Mouse (Mus musculus): ENCODE data around the gene Grik2. TPM values are rescaled to one million over a fixed set of nuclear protein-coding genes. Genes with fewer than 3 reads are reported as not detected.
"Not testable (repeated sequence)": the region's sequence is repeated elsewhere in the genome, so short reads cannot be mapped to it uniquely, and the experiment has no call there.

Grik2 gene
- total RNA-seq, 2 experiments from 2014 or later: 61.0 to 66.1 TPM

DNA sequence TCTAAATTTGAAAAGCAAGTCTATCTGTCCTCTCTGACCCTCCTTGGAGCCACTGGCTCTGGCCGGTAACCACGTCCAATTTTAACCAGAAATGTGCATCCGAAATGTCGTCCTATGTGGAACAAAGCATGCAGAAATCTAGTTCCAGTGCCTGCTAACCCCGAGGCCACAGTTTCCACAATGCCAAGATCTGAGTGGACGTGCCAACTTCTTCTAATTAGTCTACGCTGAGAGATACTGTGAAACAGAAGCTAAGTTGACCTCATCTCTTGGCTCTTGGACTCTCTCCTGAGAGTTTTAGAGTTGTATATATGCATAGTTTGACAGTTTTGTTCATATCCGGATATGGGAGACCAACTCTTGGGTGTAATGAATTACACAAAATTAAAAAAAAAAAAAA, 84.1 kb downstream of the Grik2 start:
- no peak for DNase-seq (ENCODE audit: low spot score in 2 of 2)

DNA sequence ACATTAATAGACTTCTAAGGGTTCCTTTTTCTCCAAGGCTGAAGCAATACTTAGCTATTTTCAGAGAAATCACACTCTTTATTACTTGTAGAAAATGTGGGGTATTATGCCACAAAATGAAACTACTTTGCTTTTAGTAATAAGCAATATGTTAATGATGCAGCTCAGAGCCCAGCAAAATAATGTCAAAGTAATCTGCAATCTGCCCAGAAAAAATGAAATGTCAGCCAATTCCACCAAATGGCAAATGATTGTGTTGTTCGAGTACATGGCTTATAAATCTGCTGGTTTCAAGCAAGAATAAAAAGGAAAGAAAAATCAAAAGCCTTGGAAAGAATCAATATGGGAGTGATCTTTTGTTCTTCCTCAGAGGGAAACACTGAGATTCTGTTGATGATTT, 136.2 kb downstream of the Grik2 start:
- no peak for DNase-seq (ENCODE audit: low spot score in 2 of 2)

DNA sequence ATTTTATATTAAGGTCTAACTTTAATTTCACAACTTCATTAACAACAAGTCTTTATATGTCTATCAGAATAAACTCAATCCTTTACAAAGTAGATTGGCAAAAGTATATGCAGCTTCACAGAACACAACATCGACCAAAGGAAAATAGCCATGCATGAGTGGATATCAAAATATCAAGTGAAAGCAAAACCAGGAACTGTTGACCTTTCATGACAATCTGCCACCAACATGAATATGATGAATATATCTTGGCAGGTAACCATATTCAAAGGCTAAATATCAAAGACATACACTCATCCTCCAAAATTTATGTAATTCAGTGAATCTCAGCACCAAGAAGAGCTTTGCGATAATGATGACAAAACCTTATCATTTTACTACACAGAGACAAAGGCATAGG, 141.4 kb downstream of the Grik2 start:
- DNase-seq (ENCODE audit: low spot score in 2 of 2): no peak

DNA sequence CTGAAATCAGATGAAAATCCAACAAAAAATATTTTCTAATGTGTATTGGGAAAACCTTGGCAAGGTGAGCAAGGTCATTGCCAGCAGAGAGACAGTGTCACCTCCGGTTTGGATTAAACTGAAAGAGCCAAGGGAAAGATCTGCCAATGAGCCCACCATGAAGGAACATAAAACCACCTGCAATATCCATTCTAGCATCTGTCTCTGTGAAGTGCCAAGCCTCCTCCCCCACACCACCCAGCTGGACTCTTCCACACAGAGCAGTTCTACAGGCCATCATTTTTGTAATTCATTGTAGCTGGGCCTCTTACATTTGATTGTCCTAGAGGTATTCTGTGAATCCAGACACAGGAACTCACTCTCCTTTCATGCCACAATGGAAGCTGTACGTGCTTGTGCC, 148.7 kb downstream of the Grik2 start:
- no peak for DNase-seq (ENCODE audit: low spot score in 2 of 2)

DNA sequence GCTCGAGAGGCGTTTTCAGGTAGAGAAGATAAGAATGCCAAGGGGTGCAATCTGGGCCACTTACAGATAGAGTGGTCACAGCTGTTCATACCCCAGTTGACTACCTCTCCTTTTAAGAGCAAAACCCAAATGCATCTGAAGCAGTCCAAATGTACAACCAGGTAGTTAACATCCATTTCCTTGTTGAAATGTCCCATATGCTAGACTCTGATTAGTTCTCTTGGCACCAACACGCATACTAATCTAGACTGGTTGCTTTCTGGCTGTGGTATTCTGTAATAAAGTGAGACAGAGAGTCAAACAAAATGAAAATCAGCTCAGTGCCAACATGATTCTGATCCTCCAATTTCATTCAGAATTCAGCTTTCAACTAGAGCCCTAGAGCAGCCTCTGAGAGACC, 164.6 kb downstream of the Grik2 start:
- no peak for DNase-seq (ENCODE audit: low spot score in 2 of 2)

DNA sequence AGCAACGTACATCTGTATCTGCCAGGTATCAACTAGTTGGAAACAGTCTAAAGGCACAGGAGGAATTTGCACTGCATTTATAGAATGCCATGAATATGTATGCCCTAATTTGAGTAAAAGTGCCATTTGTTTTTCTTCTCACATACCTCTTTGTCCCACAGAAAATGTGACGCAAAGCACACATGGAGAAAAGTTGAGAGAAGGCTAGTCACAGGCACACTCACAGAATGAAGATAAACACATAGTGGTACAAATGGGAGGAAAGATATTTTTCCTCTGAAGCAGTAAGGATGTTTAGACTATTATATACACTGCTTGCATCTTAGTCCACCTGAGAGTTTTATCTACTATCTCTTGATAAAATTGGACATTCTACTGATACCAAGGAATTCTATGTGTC, 190.9 kb downstream of the Grik2 start:
- no peak for DNase-seq (ENCODE audit: low spot score in 2 of 2)

DNA sequence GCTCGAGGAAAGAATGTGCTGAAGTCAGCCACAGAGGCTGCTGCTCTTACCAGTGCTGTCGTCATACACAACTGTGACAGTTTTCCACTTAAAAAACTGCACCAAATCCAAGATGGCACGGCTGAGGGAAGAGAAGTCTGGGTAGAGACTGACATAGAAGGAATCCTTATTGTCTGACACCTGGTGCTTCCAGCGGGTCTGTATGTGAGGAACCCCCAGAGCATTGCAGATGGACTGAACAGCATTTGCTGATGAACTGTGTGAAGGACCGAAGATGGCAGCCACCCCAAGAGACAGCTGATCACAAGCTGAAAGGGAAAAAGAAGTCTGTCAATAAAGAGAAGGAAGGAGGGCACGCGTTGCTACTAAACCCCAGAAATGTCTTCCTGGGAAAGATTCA, 215.1 kb downstream of the Grik2 start:
- DNase-seq (ENCODE audit: low spot score in 2 of 2): no peak

DNA sequence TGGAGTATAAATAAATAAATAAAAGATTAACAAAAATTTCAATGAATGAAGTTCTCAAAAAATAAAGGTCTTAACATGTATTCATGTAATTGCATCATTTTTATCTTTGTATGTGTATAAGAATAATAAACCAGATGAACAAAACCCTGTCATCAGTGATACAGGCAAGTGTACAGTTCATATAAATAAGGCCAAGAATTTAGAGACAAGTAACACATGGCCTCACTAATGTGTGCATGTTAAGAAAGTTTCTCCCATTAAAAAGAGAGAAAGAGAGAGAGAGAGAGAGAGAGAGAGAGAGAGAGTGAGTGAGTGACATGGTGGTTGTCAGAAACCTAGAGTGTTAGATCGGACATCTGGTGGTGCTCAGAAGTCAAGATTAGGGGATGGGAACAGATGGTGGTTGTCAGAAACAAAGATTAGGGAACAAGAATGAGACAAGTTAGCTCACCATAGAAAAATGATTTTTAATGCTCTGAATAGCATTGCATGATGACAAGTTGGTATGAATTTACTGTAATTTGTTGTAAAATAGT, 228.6 kb downstream of the Grik2 start:
- no peak for DNase-seq (ENCODE audit: low spot score in 2 of 2)

DNA sequence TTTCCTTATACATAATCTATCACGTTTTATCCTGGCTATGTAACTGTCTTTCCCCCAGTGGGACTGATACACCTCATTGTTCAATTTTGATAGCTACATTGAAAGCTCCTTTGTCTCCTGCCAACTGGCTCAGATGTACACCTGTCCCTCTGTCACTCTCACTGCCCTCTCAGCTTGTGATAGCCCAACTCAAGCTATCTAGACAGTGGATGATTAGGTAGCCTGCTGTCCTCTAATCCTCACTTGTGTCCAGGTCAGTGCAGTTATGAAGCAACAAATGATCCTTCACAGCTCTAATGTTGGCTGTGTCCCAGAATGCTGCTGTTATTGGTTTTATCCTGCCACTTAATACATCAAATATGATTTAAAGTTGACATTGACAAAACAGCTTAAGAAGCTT, 246.3 kb downstream of the Grik2 start:
- no peak for DNase-seq (ENCODE audit: low spot score in 2 of 2)

DNA sequence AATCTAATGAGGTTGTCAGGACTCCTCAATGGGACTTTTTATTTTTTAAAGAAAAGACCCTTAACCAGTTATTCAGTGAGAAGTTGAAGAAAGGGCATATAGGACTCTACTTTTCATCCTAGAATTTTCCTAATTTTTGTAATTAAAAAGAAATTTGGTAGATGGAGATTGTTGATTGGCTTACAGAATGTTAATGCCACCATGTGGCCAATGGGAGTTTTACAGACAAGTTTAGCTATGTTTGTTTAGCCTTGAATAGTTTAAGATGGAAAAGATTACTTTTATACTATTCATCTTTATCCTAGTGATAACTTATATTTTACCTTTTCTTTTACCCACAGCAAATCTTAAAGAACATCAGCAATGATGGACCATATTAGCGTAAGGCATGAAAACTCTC, 268.8 kb downstream of the Grik2 start:
- DNase-seq (ENCODE audit: low spot score in 2 of 2): no peak

DNA sequence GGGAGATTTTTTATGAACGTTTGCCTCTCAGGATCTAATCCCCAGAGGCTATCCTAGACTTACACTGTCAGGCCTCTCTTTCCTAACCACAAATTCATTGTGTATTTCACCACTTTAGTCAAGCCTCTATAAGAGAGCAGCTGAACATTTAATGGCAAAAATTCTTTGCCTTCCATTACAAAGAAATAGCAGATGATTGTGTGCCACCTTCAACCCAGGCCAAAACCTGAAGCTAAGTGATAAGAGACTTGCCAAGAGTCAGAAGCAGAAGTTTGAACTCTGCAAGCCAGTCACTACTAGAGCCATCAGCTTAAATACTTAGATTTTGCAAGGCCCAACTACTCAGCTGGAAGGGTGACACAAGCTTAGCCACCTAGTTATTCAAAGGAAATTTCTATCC, 287.9 kb downstream of the Grik2 start:
- no peak for DNase-seq (ENCODE audit: low spot score in 2 of 2)

DNA sequence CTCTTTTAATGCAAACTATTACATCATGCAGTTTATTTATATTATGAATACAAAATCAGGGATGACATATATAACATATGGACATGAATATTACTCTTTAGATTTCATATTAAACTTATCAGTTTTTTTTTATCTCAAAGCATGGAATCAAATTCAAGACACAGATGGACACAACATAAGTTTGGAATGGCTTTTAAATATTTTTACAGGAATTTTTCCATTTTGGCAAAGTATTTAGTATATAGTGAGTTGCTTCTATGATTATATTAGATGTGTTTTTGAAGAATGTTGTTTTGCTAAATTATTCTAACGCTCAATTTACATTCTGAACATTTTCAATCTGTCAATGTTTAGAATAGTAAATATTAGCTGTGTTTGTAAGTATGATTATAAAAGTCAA, 291.3 kb downstream of the Grik2 start:
- no peak for DNase-seq (ENCODE audit: low spot score in 2 of 2)

DNA sequence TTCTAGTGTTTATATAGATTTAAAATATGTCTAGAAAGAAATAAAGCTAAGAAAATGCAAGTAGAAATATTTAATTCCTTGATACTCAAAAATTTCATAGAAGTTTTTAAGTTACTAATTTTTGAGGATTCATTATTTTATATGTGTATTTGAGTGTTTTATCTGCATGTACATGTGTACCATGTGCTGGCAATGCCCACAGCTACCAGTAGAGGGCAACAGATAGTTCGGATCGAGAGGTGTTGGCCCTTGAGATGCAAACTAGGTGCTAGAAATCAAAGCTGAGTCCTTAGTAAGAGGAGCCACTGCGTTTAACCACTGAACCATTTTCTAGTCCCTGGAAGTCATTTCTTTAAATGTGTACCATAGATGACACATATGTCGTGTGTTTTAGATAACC, 307.1 kb downstream of the Grik2 start:
- no peak for DNase-seq (ENCODE audit: low spot score in 2 of 2)

DNA sequence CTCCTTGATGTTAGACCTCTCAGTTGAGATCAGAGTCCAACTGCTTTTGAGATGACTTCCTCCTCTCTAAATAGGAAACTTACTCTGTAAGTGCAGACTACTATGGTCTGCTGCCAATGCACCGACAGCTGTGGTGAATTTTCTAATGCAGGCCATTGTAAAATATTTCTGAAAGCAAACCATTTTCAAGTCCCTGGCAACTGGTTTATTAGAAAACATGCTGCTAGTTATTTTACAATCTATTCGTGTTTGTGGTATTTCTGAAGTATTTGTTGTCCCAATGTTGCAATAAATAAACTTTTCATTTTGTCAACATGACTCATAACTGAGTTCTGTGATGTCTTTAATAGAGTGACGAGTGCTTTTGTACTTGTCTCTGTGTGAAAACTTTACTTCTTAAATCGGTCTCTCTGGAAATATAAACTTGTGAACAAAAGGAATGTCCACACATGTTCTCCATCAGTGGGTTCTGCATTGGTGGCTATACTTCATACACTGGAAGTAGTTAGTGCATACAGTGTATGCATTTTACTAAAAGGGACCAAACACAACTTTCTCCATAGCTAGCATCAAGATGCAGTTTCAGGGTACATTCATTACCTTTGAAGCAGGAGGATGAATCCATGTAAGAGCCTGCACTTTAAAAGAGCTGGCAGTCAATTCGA, 308.3 kb downstream of the Grik2 start:
- DNase-seq (ENCODE audit: low spot score in 2 of 2): no peak

DNA sequence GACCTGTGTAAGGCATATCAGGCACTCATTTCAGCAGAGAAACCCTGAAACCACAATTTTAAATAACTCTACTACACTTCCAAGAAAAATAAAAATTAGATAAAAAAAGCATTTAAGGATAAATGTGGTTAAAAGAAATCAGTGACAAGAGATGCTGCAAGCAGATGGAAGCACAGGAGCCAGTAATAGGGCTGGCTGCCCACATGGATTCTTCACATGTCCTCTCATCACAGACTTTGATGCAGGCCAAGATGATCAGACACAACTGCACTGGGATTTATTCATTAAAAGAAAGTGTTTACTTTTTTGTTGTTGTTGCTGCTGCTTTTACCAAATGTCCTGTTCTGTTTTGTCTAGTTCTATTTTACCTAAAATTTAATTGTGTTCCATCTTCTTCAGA, 315.0 kb downstream of the Grik2 start:
- DNase-seq (ENCODE audit: low spot score in 2 of 2): no peak

DNA sequence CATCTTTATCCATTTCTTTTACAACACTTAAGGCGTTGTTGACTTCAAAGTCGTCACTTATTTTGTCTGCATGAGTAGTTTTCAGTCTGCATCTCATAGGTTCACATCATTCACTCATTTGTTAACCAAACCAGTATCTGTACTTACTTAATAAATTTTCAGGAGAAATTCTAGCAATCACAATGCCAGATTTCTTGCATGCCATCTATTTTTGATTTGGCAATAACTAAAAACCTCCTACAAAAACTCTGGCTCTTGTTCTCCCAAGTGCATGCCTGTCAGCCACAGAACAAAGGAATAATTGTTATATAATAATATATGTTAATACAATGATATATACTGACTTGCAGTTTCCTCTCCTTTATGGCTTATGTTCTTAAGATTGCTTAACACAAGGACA, 331.8 kb downstream of the Grik2 start:
- no peak for DNase-seq (ENCODE audit: low spot score in 2 of 2)

DNA sequence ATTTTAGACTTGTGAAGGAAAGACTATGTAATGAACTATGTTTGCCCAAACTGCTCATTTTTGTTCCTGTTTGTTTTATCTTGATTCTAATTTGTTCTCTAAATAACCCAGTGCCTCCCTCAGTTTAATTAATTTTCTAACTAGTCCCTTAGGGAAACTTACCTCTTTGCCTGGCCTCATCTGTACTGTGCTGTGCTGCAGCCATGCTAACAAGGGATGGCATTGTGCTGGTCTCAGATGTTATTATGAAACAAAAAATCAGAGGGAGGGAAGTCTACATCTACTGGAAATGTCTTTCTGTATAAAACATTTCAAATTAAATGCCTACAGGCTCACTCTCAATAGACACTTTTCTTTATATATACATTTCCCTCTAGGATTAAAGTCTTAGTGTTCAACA, 335.0 kb downstream of the Grik2 start:
- no peak for DNase-seq (ENCODE audit: low spot score in 2 of 2)

DNA sequence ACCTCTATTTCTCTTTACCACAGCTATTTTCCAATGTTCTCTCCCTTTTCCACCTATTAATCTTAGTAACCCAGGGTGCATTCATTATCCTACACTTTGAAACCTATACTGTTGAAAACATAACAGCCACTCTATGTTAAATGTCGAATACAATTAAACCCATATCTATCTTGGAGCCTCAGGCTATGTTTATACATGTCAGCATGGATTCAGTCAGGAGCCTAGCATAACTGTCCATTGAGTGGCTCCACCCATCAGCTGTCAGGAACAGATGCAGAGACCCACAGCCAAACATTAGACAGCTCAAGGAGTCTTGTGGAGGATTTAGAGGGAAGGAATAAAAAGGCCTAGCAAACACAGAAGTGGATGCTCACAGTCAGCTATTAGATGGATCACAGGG, 347.2 kb downstream of the Grik2 start:
- no peak for DNase-seq (ENCODE audit: low spot score in 2 of 2)

DNA sequence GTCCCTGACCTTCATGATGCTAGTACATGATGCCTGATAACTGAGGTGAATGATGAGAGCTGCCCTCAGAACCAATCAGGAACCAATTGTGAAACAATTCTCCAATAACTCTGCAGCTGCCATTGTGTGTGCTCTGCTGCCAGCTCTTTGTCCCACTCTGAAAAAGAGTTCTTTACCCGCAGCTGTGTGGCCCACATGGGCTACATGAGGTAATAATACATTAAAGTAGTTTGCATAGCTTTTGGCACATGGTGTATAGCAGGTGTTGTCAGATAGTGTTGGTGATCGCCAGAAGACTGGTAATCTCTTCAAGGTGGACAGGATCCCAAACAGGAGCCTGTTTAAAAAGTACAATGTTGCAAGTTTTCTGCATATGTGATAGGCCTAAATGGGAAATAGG, 351.5 kb downstream of the Grik2 start:
- no peak for DNase-seq (ENCODE audit: low spot score in 2 of 2)

DNA sequence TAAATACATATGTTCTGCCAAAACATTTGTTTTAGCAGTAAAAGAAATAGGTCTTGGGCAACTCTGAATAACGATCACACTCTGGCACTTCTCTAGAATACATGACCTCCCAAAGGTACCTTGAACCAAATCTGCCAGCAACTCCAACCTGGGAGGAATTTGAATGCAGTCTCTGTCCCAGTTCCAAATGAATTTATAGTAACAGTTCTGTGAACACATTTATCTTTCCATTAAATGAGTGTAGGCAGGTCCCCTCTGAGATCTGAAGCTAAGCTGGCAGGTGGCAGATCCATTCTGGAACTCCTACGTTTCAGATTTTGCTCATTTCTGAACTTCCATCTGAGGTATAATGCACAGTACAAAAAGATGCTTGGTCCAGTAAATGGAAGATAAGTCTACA, 352.3 kb downstream of the Grik2 start:
- peak in 1 of 2 experiments; percentile 15 for DNase-seq (ENCODE audit: low spot score in 2 of 2)

DNA sequence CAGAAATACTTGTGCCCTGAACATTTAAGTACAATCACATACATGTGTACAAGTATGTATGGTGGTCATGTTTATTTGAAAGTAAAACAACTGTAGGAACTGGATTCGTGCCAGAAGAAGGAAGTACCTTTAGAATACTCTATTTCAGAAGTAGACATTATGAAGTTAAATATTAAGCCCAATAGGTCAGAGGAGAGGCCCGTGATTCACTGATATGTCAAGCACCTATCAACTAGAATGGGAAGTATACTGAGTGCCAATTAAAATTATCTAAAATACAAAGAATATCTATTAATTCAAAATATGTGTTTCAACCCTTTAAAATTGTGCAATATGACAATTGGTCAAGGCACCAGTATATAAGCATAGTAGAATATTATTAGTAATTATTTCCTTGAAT, 355.7 kb downstream of the Grik2 start:
- no peak for DNase-seq (ENCODE audit: low spot score in 2 of 2)

DNA sequence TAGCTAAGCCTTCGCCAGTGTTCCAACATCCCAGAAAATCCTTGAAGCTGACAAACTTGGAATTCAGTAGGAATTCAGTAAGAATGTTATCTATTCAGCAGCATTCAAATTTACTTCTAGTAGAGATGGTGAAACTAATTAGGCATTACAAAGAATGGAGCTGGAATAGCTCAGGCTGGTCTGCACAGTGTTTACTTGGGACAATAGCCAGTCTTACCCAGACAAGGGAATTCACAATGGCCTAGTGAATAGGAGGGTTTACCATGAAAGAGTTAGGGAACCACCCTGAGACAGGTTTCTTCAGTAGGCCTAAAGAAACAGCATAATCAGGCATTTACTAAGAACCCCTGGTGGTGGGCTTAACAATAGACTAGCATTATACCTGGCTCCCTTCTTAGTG, 371.4 kb downstream of the Grik2 start:
- not testable (repeated sequence) for DNase-seq (ENCODE audit: low spot score in 2 of 2)

DNA sequence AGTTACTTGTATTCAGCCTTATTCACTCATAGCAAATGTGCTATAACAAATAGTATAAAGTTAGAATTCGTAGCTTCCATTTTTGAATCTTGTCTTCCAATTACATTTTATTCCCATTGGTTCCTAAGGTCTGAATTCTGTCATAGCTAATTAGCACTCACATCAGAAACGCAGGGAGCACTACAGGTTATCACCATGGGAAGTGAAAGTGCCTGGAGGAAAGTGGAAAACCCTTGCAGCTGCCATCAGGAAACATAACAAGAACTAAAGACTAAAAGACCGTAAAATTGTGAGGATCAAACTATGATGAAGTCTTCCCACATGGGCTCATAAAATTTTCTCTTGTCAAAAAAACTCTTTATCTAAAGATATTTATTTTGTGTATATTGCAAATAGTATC, 405.6 kb downstream of the Grik2 start:
- no peak for DNase-seq (ENCODE audit: low spot score in 2 of 2)

DNA sequence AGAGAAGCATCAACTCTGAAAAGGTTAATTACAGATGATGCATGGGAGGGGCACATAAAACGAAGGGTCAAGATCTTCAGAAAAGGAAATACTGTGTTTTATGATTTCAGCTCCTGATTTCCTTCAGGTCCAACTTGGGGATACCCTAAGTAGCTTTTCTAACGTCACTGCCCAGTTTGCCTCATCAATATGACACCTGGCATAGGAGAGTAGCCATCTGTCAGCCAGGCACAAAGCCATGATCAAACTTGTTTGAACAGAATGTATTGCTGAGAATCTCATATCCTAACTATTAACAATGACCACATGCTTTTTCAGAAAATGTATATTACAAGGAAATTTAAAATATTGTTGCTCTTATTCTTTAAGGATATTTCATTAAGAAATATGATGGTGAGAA, 406.7 kb downstream of the Grik2 start:
- no peak for DNase-seq (ENCODE audit: low spot score in 2 of 2)

Measured in left cerebral cortex, adult 18-20 months (tissue).